Mouse (Mus musculus) T-cell, adult 2 months (primary cell): Measurements from ENCODE around the gene Tmem184b.

Experiments
- DNase-seq: peaks from one replicate; pipeline ENCODE4 v3.0.0; 2022; ENCODE audit warnings: low spot score

Tmem184b gene

DNA sequence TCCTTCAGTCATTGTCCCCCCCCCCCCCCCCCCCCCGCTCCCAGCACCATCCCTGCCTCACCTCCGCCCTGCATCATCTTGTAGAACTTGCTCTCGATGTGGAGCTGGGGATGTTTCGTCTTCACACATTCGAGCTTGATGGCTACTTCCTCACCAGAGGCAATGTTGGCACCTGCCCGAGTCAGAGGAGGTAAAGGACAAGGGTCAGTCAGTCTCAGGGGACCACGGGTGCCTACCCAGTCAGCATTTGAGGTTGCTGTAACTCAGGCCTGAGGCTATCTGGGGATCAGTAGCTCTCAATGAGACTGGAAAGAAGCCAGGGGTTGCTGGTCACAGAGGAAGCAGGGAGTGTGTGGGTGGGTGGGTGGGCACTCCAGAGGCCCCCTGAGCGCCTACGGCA, 26.6 kb upstream of the Tmem184b start:
- no peak for DNase-seq

DNA sequence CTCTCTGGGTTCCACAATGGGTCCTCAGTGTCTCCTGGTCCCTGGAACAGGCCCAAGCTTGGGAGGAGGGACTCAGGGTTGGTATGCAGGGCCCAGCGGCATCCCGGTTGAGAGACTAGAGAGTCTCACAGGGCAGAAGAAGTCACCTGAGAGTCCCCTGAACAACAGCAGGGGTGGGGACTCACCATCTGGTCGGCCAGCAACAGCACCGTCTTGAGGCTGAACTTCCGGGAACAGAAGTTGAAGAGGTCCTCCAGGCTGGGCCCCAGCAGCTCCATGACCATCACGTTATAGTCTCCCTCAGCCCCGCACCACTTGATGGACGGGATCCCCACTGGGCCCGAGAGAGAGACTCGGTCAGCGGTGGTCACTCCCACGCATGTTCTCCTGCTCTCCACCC, 26.2 kb upstream of the Tmem184b start:
- DNase-seq: no peak

DNA sequence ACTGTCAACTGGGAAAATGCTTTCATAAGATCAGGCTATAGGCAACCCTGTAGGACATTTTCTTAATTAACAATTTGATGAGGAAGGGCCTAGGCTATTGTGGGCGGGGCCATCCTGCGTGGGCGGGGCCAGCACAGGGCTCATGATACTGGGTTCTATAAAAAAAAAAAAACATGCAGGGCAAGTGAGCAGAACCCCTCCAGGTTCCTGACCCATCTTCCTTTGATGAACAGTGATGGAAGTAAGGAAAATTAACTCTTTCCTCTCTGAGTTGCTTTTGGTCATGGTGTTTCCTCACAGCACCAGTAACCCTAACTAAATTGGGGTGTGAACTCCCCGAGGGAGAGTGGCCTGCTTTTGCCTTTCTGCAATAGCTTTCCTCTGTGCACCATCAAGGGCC, 25.2 kb upstream of the Tmem184b start:
- no peak for DNase-seq

DNA sequence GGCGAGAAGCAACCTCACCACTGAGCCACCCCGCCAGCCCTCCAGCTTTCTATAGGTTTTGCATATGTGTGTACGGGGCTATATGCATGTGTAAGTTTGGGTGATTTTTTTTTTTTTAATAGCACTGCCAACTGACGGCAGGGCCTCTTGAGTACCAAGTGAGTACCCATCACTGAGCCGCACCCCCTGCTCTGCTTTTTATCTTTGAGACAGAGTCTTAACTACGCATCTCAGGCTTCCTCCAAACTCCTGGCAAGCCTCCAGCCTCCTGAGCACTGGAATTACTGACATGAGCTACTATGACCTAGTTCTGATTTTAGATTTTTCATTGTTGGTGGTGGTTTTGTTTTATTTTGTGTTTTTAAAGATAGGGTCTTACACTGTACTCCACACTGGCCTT, 24.1 kb upstream of the Tmem184b start:
- DNase-seq: no peak

DNA sequence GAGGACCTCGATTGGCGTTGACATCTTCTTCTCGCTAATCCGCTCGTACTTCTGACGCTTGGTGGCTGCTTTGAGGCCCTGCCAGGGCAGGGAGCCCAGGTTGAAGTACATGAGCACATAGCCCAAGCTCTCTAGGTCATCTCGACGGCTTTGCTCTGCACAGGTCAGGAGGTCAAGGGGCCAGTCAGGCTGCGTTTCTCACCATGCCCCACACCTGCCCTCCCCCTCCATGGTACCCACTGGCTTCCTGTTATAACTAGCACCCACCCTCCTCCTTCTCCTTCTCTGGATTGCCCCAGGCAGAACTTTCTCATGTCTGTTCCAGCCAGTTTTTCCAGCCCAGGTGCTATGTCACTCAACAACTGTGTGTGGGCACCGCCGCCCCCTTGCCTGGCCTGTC, 22.1 kb upstream of the Tmem184b start:
- no peak for DNase-seq

DNA sequence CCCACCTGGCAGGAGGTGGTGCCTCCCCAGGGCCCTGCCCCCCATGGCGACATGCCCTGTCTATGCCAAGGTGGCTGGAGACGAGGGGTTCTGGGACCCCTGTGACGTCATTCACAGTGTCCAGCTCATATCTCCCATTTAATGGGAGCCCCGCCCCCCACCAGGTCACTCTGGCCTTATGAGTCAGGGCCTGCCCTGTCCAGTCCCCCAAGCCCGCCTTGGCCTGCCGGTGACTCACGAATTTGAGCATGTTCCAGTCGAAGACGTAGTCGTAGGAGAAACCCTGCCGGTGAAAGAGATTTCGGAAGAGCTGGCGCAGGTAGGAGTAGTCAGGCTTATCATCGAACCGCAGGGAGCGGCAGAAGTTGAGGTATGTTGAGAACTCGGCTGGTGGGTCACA, 21.2 kb upstream of the Tmem184b start:
- DNase-seq: no peak

DNA sequence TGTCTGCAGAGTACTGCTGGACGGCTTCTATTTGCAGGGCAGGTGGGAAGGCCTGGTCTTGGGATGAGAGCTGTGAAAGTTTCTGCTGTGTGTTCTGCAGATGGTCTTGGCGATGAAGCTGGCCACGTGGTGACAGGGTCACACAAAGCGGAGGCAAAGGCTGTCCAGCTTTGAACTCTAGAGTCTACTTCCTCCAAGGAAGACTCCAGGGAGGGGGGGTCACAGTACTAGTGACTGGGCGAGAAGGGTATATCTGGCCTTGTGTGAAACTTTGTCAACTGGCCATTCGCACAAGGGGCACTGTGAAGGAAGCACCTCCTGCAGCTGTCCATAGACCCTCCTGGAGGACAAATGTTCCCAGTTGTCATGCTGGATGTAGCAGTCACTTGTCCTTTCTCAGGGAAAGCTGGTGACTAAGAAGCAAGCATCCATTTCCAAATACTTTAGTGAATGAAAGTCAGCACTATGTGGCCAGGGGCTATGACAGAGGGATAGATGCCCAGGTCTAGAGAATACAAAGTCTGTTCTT, 19.4 kb upstream of the Tmem184b start:
- DNase-seq: no peak

DNA sequence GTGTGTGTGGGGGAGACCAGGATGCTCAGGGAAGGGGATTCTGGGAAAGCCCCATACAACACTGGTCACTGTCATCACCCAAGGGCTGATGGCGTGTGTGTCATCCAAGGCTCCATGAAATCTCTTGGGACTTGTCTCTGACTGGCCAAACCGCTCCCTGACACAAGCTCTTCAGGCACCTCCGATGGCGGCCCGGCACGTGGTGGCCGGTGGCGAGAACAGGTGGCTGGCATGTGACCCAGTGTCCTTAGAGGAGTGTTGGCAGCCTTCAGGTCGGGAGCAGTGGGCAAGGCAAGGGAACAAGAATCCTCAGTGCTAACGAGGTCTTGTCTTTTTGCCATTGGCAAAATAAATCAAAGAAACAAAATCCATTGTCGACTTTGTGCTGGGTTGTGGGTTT, 15.3 kb upstream of the Tmem184b start:
- no peak for DNase-seq

DNA sequence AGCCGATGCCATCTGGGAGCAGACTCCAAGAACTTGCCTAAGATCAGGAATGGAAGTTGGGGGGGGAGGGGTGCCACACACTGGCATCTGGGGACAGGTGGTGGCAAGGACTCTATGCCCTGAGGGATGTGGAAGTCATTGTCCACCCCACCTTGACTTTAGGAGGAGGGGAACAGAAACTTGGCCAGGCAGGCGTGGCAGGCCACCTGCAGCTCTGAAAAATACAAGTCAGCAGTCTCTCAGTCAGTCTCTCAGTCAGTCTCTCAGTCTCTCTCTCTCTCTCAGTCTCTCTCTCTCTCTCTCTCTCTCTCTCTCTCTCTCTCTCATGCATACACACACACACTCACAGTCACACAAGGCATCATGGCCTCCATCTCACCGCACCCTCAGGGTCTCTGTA, 14.9 kb upstream of the Tmem184b start:
- no peak for DNase-seq

DNA sequence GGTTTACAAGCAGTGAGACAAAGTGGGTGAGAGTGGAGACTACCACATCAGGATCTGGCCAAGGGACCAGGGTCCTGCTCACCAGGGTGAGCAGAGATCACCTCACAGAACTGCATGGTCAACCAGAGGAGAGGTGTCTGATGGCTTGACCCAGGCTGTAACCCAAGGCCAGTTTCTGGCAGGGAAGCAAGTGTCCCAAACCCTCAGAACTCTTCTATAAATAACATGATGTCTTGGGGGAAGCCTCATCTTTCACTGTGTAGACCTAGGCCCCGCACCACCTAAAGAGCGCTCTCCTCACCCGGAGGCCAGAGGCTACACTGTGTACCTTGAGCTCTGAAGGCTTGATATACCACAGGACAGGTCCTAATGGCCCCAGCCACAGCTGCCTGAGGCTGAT, 14.0 kb upstream of the Tmem184b start:
- DNase-seq: no peak

DNA sequence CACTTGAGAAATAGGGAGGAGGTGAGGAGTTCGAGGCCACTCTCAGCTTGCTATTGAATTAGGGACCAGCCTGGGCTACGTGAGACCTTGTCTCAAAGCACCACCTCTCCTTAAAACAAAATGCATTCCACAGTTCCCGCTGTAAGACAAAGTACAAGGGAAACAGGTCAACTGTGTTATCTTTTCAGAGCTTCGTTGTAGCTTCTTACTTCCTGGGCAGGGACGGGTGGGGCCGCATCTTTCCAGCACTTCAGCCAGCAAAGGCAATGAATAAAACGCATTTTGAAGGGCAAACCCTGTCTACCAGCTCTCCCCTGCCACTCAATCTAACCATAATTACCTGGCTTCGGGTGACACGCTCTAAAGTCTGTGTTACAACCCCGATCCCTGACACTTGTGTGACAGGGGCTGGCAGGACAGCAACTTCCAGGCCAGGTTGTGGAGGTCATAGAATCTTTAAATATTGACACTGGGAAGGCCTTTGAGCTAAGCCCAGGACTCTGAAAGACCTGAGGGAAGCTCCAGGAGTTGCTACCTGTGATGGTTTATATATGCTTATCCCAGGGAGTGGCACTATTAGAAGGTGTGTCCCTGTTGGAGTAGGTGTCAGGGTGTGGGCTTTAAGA, 13.2 kb upstream of the Tmem184b start:
- DNase-seq: no peak

DNA sequence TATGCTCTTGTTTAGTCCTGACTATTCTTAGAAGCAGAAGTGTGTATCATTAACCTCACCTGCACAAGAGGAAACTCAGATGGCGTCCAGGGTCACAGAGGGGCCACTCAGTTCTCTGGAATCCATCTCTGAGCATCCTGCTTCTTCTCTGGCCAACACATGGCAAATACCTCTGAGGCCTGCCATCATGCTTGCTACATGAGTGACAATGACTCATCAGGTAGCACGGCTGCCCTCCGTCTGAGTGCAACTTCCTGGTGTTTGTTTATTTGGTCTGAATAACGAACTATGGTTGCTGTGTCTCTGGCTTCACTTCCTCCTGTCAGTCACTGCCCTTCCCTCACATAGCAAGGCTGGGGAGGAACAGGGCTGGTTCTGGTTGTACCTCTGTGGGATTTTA, 11.1 kb upstream of the Tmem184b start:
- no peak for DNase-seq

DNA sequence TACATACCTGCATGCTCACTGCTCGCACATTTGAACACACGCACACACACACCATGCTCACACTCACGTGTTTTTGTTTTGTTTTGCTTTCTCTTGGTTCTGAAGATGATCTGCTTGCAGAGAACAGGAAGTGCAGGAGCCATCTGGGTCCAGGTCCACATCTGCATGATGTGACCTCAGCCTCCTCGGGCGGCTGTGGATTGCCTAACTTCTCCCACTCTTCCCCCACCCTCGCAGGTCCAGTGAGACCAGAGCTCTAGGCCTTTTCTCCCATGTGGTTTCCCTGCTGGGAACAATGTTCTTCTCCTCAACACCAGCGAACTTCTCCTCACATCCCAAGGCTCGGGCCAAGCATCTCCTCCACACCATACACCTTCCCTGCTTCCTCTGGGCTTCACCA, 10.4 kb upstream of the Tmem184b start:
- DNase-seq: no peak

DNA sequence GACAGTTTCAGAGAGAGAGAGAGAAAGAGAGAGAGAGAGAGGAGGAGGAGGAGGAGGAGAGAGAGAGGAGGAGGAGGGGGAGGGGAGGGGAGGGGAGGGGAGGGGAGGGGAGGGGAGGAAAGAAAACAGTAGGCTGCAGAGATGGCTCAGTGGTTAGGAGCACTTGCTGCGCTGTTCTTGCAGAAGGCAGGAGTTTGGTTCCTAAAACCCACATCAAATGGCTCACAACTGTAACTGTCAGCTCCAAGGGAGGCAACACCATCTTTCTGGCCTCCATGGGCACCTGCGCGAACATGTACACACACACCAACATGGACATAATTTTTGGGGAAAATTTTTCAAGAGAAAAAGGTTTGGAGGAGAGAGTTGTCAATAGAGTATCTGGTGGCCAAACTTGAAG, 9.8 kb upstream of the Tmem184b start:
- no peak for DNase-seq

DNA sequence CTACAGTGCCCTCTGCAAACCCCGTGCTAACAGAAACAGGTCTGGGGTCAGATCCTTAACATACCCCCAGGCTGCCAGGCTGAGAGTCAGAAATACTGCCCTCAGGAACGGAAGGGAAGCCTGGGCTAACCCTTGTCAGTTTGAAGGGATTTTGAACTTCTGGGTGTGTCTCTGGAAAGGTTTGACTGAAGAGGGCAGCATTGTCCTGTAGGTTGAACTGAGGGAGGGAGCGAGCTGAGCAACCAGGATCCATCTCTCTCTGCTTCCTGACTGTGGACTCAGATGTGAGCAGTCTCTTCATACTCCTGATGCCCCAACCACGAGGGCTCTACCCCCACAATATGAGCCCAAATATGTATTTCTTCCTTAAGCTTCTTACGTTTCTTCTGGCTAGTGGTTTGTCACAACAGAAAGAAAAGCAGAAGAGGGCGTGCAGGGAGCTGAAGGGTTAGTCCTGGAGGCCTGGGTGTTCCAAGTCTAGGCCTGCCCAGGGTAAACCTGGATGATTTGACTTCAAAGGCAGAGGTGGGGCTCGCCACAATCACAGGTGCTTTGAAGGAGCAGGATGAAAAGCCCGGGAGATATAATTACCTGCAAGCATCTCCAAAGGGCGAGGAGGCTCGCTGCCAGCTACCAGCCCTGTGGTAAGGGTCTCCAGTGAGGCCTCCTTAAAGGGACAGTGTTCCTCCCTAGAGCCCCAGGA, 8.1 kb upstream of the Tmem184b start:
- no peak for DNase-seq

DNA sequence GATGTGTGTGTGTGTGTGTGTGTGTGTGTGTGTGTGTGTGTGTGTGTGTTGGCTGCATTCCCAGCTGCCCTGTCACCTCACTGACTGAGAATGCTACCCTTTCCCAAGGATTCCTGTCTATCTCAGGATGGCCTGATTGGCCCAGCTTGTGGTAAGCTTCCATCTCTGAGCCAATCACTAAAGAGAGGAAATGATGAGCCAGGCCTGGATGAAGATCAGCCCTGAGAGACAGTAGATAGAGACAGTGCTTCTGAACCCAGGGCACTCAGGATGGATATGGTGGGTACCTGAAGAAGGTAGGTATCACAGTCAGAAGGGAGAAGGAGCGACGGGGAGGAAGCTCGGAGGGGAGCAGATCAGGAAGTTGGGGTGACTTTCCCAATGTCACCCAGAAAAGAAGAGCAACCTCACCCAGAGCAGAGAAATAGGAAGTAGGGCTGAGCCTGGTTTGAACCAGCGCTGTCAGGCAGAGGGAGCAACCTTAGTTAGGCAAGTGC, 5.8 kb upstream of the Tmem184b start:
- DNase-seq: no peak

DNA sequence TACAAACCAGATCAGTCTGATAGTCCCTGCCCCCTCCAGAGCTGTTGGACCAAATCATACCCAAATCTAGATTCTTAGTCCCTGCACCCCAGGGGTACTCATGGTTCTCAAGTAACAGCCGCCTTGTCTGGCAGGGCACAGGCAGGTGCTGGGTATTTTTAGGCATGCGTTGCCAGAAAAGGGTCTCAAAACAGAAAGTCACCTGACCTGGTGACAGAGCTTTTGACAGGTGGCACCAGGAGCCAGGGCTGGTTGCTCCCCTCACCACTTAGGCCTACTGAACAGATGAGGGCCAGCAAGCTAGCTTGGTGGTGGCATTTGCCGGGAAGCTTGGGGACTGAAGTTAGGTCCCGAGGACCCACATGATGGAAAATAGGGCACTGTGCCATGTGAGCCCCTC, 3.2 kb upstream of the Tmem184b start:
- no peak for DNase-seq

DNA sequence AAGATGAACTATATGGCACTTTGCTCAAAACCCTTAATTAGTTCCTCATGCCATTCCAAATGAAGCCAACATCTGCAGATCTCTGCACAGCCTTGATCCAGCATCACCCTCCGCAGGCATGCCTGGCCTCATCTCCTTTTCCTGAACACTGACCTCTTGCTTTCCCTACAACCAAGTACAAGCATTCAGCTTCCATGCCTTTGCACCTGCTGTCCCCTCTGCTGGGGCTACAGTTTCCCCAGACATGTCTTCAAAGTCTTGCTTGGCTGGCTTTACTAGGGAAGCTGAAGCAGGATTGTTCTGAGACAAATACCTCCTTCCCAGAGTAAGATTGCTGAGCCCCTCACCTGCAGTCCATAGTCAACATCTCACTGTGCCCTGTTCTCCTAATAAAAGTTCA, 908 bp upstream of the Tmem184b start:
- no peak for DNase-seq

DNA sequence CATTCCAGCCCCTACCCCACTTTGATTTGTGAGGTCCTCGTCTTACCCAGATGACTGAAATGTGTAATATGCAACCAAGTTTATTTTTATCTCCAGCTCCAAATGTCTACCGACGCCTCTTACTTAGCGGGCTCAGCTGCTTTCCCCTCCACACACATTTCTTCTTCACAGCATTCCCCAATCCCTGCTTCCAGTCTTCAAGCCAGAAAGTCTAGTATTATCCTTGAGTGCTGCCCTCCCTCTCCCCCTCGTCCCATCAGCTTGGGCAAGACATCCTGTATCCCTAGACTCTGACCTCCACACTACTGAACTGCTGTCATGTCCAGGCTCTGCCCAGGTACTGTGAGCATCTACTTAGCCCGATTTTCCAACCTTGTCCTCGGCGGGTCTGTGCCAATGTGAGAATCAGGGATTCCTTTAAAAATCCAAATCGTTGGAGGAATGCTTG, 418 bp upstream of the Tmem184b start:
- DNase-seq: no peak

DNA sequence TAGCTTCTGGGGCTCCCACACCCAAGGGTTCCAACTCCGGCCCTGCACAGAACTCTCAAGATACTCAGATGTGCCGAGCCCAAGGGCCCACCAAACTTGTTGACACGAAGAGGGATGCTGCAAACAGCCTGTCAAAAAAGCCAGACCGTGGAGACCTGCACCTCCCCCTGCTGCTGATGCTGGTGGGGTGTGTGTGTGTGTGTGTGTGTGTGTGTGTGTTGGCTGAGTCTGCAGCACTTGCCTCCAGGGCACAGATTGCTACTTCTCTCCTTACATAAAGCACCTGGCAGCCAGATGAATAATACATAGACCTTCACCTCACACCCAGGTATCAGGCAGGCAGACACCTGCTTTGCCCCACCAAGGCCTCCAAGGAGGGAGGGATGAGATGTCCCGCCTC, 1.2 kb downstream of the Tmem184b start:
- DNase-seq: peak; percentile 23

DNA sequence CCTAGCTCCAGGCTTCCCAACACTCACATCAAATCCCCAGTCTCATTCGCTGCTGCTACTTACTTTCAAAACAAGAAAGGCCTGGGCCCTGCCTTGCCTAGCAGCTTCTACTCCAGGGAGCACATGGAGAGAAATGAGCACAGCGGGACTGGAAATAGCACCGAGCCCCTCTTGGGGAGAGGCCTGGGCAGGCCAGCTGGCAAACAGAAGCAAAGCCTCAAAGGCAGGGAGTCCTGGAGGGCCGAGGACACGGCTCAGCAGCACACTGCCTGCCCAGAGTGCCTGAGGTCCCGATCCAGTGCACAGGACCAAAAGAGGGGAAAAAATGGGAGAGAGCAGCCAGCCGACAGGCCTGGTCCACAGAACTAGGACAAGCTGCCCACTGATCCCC, 2.4 kb downstream of the Tmem184b start:
- no peak for DNase-seq

DNA sequence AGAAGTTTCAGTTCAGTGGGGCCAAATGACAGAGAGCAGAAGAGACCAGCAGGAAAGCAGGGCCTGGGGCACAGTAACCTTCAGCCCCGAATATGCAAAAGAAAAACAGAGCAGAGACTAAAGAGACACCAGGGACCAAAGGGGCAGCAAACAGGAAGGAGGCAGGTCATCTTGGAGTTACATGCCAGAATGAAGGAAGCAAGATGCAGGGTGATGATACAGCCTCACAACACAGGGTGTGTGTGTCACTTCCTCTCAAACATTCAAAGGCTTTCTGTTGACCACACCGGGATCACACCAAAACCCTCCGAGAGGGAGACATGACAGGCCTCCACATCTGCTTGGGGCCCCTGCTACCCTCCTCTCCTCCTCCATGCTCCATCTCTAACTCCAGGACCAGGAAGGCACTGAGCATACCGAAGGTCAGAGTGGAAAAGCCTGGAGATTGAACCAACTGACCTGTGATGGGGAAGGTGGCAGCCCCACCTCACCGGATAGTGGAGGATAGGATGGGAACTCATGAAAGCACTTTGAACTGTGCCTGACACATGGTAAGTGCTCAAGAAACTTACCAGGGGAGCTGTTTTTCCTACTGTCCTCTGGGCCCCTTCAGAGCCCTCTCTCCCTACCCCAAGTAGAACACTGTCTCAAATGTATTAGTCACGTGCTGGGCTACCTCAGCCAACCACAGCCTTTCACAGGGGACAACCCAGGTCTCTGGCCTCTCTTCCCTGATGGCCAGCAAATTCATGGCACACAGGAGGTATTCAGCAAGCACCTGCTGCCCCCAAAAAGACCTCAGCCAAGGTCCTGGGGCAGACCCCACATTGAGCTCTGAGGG, 3.0 kb downstream of the Tmem184b start:
- DNase-seq: peak; percentile 10
